Mouse (Mus musculus) small intestine, adult 2 months (tissue): ENCODE results near the gene Elovl3. TPM values are rescaled to one million over a fixed set of nuclear protein-coding genes. Genes with fewer than 3 reads are reported as not detected.

Experiments
- H3K27ac ChIP-seq: fragments of 200-500 bp; 2 replicates; pipeline ENCODE4 v1.5.1; 2012; ENCODE audit warnings: low read depth, low read length, control low read depth, inconsistent platforms; ENCODE audit not compliant: insufficient read depth
- H3K27me3 ChIP-seq: fragments of 200-500 bp; 2 replicates; pipeline ENCODE4 v1.6.1; 2012; ENCODE audit warnings: mild to moderate bottlenecking, moderate library complexity, low read length, inconsistent platforms; ENCODE audit not compliant: control insufficient read depth, insufficient read depth
- H3K36me3 ChIP-seq: fragments of 200-500 bp; 2 replicates; pipeline ENCODE4 v1.6.1; 2012; ENCODE audit warnings: mild to moderate bottlenecking, low read length, control low read depth, inconsistent platforms; ENCODE audit not compliant: control insufficient read depth, insufficient read depth
- H3K4me1 ChIP-seq: fragments of 200-500 bp; 2 replicates; pipeline ENCODE4 v1.6.1; 2012; ENCODE audit warnings: low read length, inconsistent platforms, mixed read lengths; ENCODE audit not compliant: control insufficient read depth, insufficient read depth, insufficient read length
- H3K4me3 ChIP-seq: fragments of 200-500 bp; 2 replicates; pipeline ENCODE4 v1.5.1; 2012; ENCODE audit warnings: low read depth, mild to moderate bottlenecking, control low read depth, inconsistent platforms, low read length, moderate library complexity
- CTCF ChIP-seq: fragments of 200-500 bp; IDR thresholded peaks from 2 replicates; pipeline ENCODE4 v1.5.1; 2012; ENCODE audit warnings: low read depth, mild to moderate bottlenecking, control low read depth, inconsistent platforms, low read length, moderate library complexity, mixed read lengths; ENCODE audit not compliant: insufficient replicate concordance, insufficient read length; ENCODE audit errors: extremely low read depth
- POLR2A ChIP-seq: fragments of 200-500 bp; IDR thresholded peaks from 2 replicates; pipeline ENCODE4 v1.6.1; 2012; ENCODE audit warnings: low read depth, mild to moderate bottlenecking, control low read depth, inconsistent platforms, low read length, moderate library complexity
- WGBS: fragments of 180-500 bp; shearing (Covaris S2); methylation state at CpG from one replicate; pipeline ENCODE4 v1.1.7; 2018; 5-methylcytosine and 5-hydroxymethylcytosine counted together
- polyA plus RNA-seq: library from polyadenylated mRNA; depleted of rRNA; stranded (reverse); fragments of >200 nt; gene quantifications from 2 replicates; pipeline ENCODE4 v1.2.3, GENCODE M21; 2012

Elovl3 gene
- polyA plus RNA-seq, 1 experiment = not detected

GRCm38 (mm10) chr19:46135297-46135696 is 3.6 kb downstream of the Elovl3 start:
- Histone ChIP-seq H3K27ac (no peak overlapping the region), H3K36me3 (no peaks in the 10 kb centered on the region), H3K4me3 (peak overlapping the region; percentile 59), H3K4me1 (peaks cover 13% of the 10 kb centered on the region), H3K27me3 (peaks cover 33% of the 10 kb centered on the region)
- 1% methylated on average over 12 of the region's 12 CpGs for WGBS
- peak; percentile 98 for TF ChIP-seq CTCF
- TF ChIP-seq POLR2A = no peak

DNA sequence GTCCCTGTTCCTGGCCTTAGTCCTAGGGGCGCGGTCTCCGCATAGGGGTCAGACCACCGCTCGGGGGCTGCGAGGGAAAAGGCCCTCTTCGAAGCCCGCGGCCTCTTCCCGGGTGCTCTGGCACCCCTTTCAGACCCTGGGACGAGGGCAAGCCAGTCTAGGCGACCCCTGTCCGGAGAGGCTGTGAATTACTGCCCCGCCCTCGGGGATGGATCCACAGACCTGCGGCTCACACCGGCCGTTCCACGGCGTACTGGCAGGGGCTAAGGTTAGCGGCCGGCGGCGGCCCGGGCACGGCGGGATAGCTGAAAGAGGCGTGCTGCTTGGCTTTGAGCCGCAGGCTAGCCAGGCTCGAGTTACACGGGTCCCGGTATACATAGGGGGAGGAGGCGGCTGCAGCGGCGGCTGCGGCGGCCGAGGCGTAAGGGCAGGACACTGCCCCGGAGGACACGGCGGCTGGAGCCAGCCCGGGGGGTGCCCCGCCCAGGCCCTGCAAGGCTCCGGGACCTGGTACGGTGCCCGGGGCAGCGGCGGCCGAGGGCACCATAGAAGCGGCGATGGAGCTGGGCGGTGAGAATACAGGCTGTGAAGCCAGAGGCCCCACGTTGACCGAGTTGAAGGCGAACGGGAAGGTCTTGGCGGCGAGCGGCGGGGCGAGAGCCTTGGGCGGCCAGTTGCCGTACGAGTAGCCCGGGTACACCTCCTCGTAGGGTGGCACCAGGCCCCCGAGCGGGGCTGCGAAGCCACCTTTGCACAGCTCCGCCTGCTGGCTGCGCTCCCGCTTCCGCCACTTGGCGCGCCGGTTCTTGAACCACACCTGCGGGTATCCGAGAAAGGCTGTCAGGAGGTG is 4.3 kb downstream of the Elovl3 start:
- Histone ChIP-seq H3K27ac (no peak overlapping the region), H3K4me1 (peaks cover 13% of the 10 kb centered on the region), H3K27me3 (peaks cover 36% of the 10 kb centered on the region), H3K4me3 (peak overlapping the region; percentile 59), H3K36me3 (no peaks in the 10 kb centered on the region)
- TF ChIP-seq CTCF = peak; percentile 59
- TF ChIP-seq POLR2A = no peak
- under 1% methylated on average over 78 of the region's 79 CpGs for WGBS

DNA sequence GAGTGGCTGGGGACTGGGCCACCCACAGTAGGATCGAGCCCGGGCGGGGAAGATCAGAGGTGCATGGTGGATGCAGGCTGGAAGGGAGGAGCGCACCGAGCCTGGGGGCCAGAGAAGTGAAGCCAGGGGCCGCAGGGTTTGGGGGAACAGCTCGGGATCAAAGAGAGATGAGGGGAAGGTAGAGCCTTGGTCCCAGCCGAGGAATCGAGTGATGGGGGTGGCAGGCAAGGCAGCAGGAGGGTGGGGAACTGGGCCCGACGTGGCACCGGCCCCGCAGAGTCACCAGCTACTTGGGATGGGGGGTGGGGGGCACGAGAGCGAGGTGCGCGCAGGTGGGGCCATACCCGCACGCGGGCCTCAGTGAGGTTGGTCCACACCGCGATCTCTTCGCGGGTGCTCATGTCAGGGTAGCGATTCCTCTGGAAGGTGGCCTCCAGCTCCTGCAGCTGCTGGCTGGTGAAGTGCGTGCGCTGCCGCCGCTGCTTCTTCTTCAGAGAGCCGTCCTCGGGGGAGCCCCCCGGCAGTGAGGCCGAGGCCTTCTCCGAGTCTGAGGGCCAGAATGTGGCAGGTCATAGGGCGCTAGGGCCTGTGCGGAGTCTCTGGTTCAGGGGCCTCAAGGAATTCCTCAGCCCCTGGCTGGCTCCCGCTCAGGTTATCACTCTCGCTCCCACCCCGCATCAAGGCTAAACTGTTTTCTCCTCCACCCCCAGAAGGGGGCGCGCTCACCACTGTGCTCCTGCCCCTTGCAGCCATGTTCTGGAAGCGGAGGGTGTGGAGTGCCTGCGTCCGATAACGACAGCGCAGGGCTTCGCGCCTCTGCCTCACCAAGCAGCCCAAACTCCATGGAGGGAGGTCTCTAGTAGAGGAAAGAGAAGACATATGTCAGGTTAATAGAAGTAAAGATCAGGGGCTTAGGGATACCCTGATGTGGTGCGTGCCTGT is 5.2 kb downstream of the Elovl3 start:
- peaks cover 13% of the 10 kb centered on the region for H3K4me1 ChIP-seq
- H3K27ac ChIP-seq = no peak overlapping the region
- peaks cover 32% of the 10 kb centered on the region for H3K27me3 ChIP-seq
- WGBS = 2% methylated on average over 49 of the region's 49 CpGs
- H3K4me3 ChIP-seq = peak overlapping the region; percentile 59
- TF ChIP-seq POLR2A = no peak
- TF ChIP-seq CTCF = peak; percentile 83
- H3K36me3 ChIP-seq = no peaks in the 10 kb centered on the region

GRCm38 (mm10) chr19:46140324-46140723 is 8.6 kb downstream of the Elovl3 start:
- peaks cover 28% of the 10 kb centered on the region for H3K27me3 ChIP-seq
- WGBS = 91% methylated on average over 2 of the region's 2 CpGs
- no peak overlapping the region for H3K4me3 ChIP-seq
- H3K36me3 ChIP-seq = no peaks in the 10 kb centered on the region
- TF ChIP-seq POLR2A = no peak
- no peak for TF ChIP-seq CTCF
- no peak overlapping the region for H3K27ac ChIP-seq
- peaks cover 13% of the 10 kb centered on the region for H3K4me1 ChIP-seq

GRCm38 (mm10) chr19:46141091-46141490 is 9.4 kb downstream of the Elovl3 start:
- no peak overlapping the region for H3K4me3 ChIP-seq
- no peak overlapping the region for H3K27ac ChIP-seq
- H3K4me1 ChIP-seq = peaks cover 9% of the 10 kb centered on the region
- peaks cover 31% of the 10 kb centered on the region for H3K27me3 ChIP-seq
- WGBS = 49% methylated on average over 6 of the region's 6 CpGs
- TF ChIP-seq POLR2A = no peak
- TF ChIP-seq CTCF = no peak
- no peaks in the 10 kb centered on the region for H3K36me3 ChIP-seq

GRCm38 (mm10) chr19:46147511-46148371 is 16.0 kb downstream of the Elovl3 start, which contains the start of gene Pitx3:
Pitx3 (minus strand) TSS chr19:46148326.
- 2% methylated on average over 47 of the region's 47 CpGs for WGBS
- Histone ChIP-seq H3K27ac (no peak within 1 kb of the TSS), H3K4me3 (peak within 1 kb of the TSS; percentile 58), H3K36me3 (no peaks in the 10 kb centered on the region), H3K4me1 (peaks cover 12% of the 10 kb centered on the region), H3K27me3 (peaks cover 48% of the 10 kb centered on the region)
- TF ChIP-seq POLR2A = no peak
- no peak for TF ChIP-seq CTCF
